In the genomic region with DNA sequence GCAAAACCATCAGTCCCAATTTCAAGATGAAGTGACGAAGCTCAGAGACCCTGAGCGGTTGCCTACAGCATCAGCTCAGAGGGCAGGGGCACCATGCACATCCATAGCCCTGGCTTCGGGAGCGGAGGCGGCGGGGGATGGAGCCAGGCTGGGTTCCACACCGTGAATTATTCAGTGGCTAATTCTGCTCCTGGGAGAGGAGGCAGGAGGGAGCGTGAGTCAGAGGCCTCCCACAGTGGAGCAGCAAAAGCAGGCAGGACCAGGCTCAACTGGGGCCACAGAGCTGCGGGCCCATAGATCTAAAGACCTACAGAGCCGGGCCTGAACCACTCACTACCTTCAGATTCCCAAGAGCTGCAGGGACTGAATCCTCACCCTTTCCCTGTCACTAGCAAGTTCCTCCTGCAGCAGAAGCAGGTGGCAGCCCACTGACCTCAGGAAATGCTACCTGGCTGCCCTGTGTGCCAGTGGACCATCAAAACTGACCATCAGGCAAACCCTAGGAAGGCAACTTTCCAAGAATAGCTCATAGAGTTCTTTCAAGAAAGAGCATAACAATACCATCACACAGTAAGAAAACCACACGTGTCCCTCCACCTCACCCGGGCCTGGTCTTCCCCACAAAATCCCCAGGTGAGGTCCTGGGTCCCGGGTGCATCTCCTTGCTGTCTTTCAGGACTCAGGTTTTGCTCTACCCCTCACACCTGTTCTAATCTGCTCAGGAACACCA, we compare ENCODE assay signal across 8 mouse cellular contexts. TPM values are rescaled to one million over a fixed set of nuclear protein-coding genes. Genes with fewer than 3 reads are reported as not detected.
DNase-seq lines count a peak whose midpoint lies in the region; ATAC-seq lines count a peak whose summit lies in the region.

No protein-coding gene starts in this region.

- H3K4me3 ChIP-seq in heart, embryonic 12.5 days = peak overlapping the region; percentile 85
- H3K4me3 ChIP-seq in hindbrain, embryonic 13.5 days = peak overlapping the region; percentile 87
- peak overlapping the region; percentile 93 for H3K4me3 ChIP-seq in midbrain, embryonic 11.5 days (ENCODE audit: low read depth, low read length)

- ATAC-seq in heart, embryonic 12.5 days (ENCODE audit: insufficient number of reproducible peaks, low FRiP score) = no peak
- ATAC-seq in hindbrain, embryonic 13.5 days (ENCODE audit: low FRiP score) = no peak
- ATAC-seq in midbrain, embryonic 11.5 days (ENCODE audit: low FRiP score) = no peak
- ATAC-seq in CD4-positive, CD25-positive, alpha-beta regulatory T cell, adult 4 months = no peak

- H3K27me3 ChIP-seq in heart, embryonic 12.5 days (replicated peaks) = no peaks in the 10 kb centered on the region
- H3K27me3 ChIP-seq in hindbrain, embryonic 13.5 days = no peaks in the 10 kb centered on the region
- no peaks in the 10 kb centered on the region for H3K27me3 ChIP-seq in midbrain, embryonic 11.5 days (ENCODE audit: control insufficient read depth, insufficient read depth, low read length)

- no peaks in the 10 kb centered on the region for H3K9me3 ChIP-seq in heart, embryonic 12.5 days (replicated peaks)
- H3K9me3 ChIP-seq in hindbrain, embryonic 13.5 days = no peaks in the 10 kb centered on the region
- H3K9me3 ChIP-seq in midbrain, embryonic 11.5 days (ENCODE audit: control insufficient read depth, low read length) = no peaks in the 10 kb centered on the region

- intact Hi-C loops in heart, postnatal 14 days (cut with DNase I) = no loop called here

- H3K36me3 ChIP-seq in heart, embryonic 12.5 days = peaks cover 17% of the 10 kb centered on the region
- H3K36me3 ChIP-seq in hindbrain, embryonic 13.5 days = peaks cover 24% of the 10 kb centered on the region
- peaks cover 3% of the 10 kb centered on the region for H3K36me3 ChIP-seq in midbrain, embryonic 11.5 days (ENCODE audit: control insufficient read depth, insufficient read depth, low read length)

- peak overlapping the region; percentile 82 for H3K4me2 ChIP-seq in heart, embryonic 12.5 days
- H3K4me2 ChIP-seq in hindbrain, embryonic 13.5 days = peak overlapping the region; percentile 100
- peak overlapping the region; percentile 98 for H3K4me2 ChIP-seq in midbrain, embryonic 11.5 days

- H3K27ac ChIP-seq in heart, embryonic 12.5 days (ENCODE audit: poor library complexity, severe bottlenecking) = peak overlapping the region; percentile 85; the same call in 1 of the 2 replicates
- peak overlapping the region; percentile 95 for H3K27ac ChIP-seq in hindbrain, embryonic 13.5 days
- H3K27ac ChIP-seq in midbrain, embryonic 11.5 days (ENCODE audit: low read depth, low read length) = no peak overlapping the region

- H3K9ac ChIP-seq in heart, embryonic 12.5 days = peak overlapping the region; percentile 94
- peak overlapping the region; percentile 100 for H3K9ac ChIP-seq in hindbrain, embryonic 13.5 days
- peak overlapping the region; percentile 100 for H3K9ac ChIP-seq in midbrain, embryonic 11.5 days (ENCODE audit: low read length)

- DNase-seq in heart, postnatal 14 days = no peak
- peak; percentile 72 for DNase-seq in right cerebral cortex, postnatal 25 days
- no peak for DNase-seq in right cerebral cortex, postnatal 4 days
- no peak for DNase-seq in midbrain, embryonic 11.5 days (ENCODE audit: low spot score, missing footprints)
- no peak for DNase-seq in adipocyte (ENCODE audit: low spot score)

- WGBS in heart, embryonic 12.5 days = 68% methylated on average over 13 of the region's 13 CpGs
- WGBS in hindbrain, embryonic 13.5 days = 27% methylated on average over 13 of the region's 13 CpGs
- WGBS in midbrain, embryonic 11.5 days = 50% methylated on average over 13 of the region's 13 CpGs

- peaks cover 69% of the 10 kb centered on the region for H3K4me1 ChIP-seq in heart, embryonic 12.5 days (replicated peaks)
- H3K4me1 ChIP-seq in hindbrain, embryonic 13.5 days (replicated peaks) = peaks cover 74% of the 10 kb centered on the region
- H3K4me1 ChIP-seq in midbrain, embryonic 11.5 days (ENCODE audit: control insufficient read depth, insufficient read depth, low read length) = peaks cover 29% of the 10 kb centered on the region

RNA-seq across cellular contexts. Expression of a gene that starts 1.6 kb away (rescaled TPM):
- polyA plus RNA-seq in heart, embryonic 12.5 days (2016; fragmentation: Nextera tagmentation; extraction: Ambion mirVana) = 36.3 and 38.0 TPM in 2 replicates
- 10 to 100 TPM; 31.6 to 31.9 TPM for total RNA-seq in heart, postnatal 14 days (2021)
- polyA plus RNA-seq in hindbrain, embryonic 13.5 days (2015; fragmentation: Nextera tagmentation; extraction: Ambion mirVana) = 65.3 and 67.4 TPM in 2 replicates
- polyA plus RNA-seq in midbrain, embryonic 11.5 days (2014; fragmentation: Nextera tagmentation; extraction: Ambion mirVana) = 42.9 and 46.4 TPM in 2 replicates
- 1 to 10 TPM; 4.9 to 6.7 TPM for polyA plus RNA-seq in CD4-positive, CD25-positive, alpha-beta regulatory T cell, adult 4 months (2017; shearing (Covaris generic))

RNA-seq across cellular contexts. Expression of a gene that starts 40.1 kb away (rescaled TPM):
- 2.9 and 4.3 TPM in 2 replicates for polyA plus RNA-seq in heart, embryonic 12.5 days (2016; fragmentation: Nextera tagmentation; extraction: Ambion mirVana)
- 10 to 100 TPM; 18.1 to 22.4 TPM for total RNA-seq in heart, postnatal 14 days (2021)
- 22.9 and 27.1 TPM in 2 replicates for polyA plus RNA-seq in hindbrain, embryonic 13.5 days (2015; fragmentation: Nextera tagmentation; extraction: Ambion mirVana)
- polyA plus RNA-seq in midbrain, embryonic 11.5 days (2014; fragmentation: Nextera tagmentation; extraction: Ambion mirVana) = 38.3 and 40.5 TPM in 2 replicates
- 10 to 100 TPM; 24.2 to 26.2 TPM for polyA plus RNA-seq in CD4-positive, CD25-positive, alpha-beta regulatory T cell, adult 4 months (2017; shearing (Covaris generic))

RNA-seq across cellular contexts. Expression of a gene that starts 55.0 kb away (rescaled TPM):
- polyA plus RNA-seq in heart, embryonic 12.5 days (2016; fragmentation: Nextera tagmentation; extraction: Ambion mirVana) = 12.4 and 15.7 TPM in 2 replicates
- 10 to 100 TPM in 1 of 2 experiments, 1 to 10 TPM in 1; 8.1 to 10.2 TPM for total RNA-seq in heart, postnatal 14 days (2021)
- 26.0 and 26.3 TPM in 2 replicates for polyA plus RNA-seq in hindbrain, embryonic 13.5 days (2015; fragmentation: Nextera tagmentation; extraction: Ambion mirVana)
- polyA plus RNA-seq in midbrain, embryonic 11.5 days (2014; fragmentation: Nextera tagmentation; extraction: Ambion mirVana) = 13.9 and 15.6 TPM in 2 replicates
- 10 to 100 TPM; 22.2 to 34.3 TPM for polyA plus RNA-seq in CD4-positive, CD25-positive, alpha-beta regulatory T cell, adult 4 months (2017; shearing (Covaris generic))

RNA-seq across cellular contexts. Expression of a gene that starts 57.6 kb away (rescaled TPM):
- 14.6 and 15.5 TPM in 2 replicates for polyA plus RNA-seq in heart, embryonic 12.5 days (2016; fragmentation: Nextera tagmentation; extraction: Ambion mirVana)
- total RNA-seq in heart, postnatal 14 days (2021) = 10 to 100 TPM in 1 of 2 experiments, 1 to 10 TPM in 1; 8.6 to 10.8 TPM
- 22.9 and 23.7 TPM in 2 replicates for polyA plus RNA-seq in hindbrain, embryonic 13.5 days (2015; fragmentation: Nextera tagmentation; extraction: Ambion mirVana)
- polyA plus RNA-seq in midbrain, embryonic 11.5 days (2014; fragmentation: Nextera tagmentation; extraction: Ambion mirVana) = 8.3 and 11.4 TPM in 2 replicates
- 10 to 100 TPM; 15.4 to 33.1 TPM for polyA plus RNA-seq in CD4-positive, CD25-positive, alpha-beta regulatory T cell, adult 4 months (2017; shearing (Covaris generic))
